Mouse (Mus musculus): ENCODE results near the gene Zcrb1.
"Not testable (repeated sequence)": the region's sequence is repeated elsewhere in the genome, so short reads cannot be mapped to it uniquely, and the experiment has no call there.

DNA sequence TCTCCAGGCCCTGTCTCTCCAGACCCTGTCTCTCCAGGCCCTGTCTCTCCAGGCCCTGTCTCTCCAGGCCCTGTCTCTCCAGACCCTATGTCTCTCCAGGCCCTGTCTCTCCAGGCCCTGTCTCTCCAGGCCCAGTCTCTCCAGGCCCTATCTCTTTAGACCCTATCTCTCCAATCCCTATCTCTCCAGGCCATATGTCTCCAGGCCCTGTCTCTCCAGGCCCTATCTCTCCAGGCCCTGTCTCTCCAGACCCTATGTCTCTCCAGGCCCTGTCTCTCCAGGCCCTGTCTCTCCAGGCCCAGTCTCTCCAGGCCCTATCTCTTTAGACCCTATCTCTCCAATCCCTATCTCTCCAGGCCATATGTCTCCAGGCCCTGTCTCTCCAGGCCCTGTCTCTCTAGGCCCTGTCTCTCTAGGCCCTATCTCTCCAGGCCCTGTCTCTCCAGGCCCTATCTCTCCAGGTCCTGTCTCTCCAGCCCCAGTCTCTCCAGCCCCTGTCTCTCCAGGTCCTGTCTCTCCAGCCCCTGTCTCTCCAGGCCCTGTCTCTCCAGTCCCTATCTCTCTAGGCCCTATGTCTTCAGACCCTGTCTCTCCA is 25.5 kb downstream of the Zcrb1 start:
- TF ChIP-seq CTCF (IDR thresholded peaks at IDR 0.05; ENCODE audit: control insufficient read depth, insufficient read depth, insufficient read length); FOSL1 (IDR thresholded peaks at IDR 0.05; ENCODE audit: insufficient read depth, low read length, poor library complexity, severe bottlenecking): not testable (repeated sequence)
